Mouse (Mus musculus): ENCODE data around the gene Hnrnpa1.
"Not testable (repeated sequence)": the region's sequence is repeated elsewhere in the genome, so short reads cannot be mapped to it uniquely, and the experiment has no call there.

The Hnrnpa1 gene

DNA sequence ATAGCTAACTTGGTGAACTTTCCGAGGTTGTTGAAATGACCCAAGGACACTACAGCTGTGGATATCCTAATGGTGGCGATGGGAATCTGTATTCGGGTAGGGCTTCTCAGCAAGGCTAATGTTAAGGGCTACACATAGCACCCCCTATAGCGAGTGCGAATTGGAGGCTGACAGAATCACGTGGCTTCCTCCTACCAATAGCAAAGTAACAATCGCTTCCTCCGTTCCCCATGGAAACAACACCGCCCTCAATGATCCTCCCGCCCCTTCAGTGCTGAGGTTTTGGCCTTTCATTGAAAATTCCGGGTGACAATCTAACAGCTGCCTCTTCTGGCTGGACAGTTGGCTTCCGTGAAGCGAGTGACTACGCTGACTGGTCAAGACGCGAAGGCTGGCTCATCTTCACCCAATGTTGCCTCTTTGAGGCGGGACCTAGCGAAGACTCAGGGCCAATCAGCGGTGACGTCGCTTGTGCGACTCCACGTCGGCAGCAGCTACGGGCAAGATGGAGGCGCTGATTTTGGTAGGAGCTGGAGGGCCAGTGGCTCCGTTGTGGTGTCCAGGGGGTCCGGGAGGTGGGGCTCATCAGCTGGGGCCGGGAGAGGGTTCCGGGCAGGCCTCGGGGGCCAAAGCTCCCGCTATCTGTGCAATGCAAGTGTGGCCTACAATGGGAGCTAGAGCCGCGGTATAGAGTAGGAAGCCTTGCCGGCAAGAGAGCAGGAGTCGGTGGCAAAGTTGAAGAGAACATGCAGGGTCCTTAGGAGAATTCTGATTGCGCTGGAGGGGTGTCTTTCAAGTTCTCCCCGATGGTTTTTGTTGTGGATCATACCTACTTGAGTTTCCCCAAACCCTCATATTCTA is 32.4 kb downstream of the Hnrnpa1 start, which contains the start of gene Copz1:
Gene Copz1, plus strand, starts transcription at position 296 of the 861 bp plus-strand sequence.
- peak; percentile 88 to 93 for DNase-seq (ENCODE audit: low spot score in 2 of 2)

DNA sequence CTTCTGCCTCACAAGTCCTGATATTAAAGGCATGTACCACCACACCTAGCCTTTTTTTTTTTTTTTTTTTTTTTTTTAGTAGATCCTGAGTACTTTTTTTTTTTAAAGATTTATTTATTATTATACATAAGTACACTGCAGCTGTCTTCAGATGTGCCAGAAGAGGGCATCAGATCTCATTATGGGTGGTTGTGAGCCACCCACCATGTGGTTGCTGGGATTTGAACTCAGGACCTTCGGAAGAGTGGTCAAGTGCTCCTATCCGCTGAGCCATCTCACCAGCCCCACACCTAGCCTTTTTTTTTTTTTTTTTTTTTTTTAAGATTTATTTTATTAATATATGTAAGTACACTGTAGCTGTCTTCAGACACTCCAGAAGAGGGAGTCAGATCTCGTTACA is 35.7 kb downstream of the Hnrnpa1 start:
- DNase-seq (ENCODE audit: low spot score in 2 of 2): not testable (repeated sequence)

- no peak for DNase-seq (ENCODE audit: low spot score in 2 of 2)
Observed at GRCm38 (mm10) chr15:103277949-103278348, 37.7 kb downstream of the Hnrnpa1 start.

- DNase-seq (ENCODE audit: low spot score in 2 of 2): peak; percentile 68 to 81
Observed at GRCm38 (mm10) chr15:103279750-103280149, 39.5 kb downstream of the Hnrnpa1 start.

DNA sequence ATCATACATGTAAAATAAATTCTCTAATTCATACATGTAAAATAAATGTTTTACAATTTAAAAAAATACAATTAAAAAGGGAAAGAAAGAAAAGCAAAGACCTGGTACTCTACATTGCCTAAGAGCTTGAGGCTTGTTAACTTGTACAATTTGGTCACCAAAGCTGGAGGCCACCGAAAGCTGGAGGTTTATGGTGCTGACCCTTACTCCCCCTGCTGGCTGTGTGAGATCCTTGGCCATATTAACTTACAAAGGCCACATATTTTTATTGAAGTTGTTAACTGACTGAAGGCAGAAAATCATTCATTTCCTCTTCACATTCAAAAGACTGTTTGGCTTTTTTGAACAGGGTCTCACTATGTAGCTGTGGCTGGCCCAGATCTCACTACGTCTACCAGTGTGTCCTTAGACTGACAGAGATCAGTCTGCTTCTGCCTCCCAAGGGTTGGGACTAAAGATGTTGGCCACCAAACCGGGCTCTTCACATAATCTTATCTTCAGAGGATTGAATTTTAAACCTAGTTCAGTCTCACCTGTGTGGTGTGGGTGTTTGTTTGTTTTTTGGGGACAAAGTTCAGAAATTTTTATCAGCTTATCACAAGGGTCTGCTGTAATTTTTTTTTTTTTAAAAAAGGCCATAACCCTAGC is 40.7 kb downstream of the Hnrnpa1 start:
- peak in 1 of 2 experiments; percentile 72 for DNase-seq (ENCODE audit: low spot score in 2 of 2)

GRCm38 (mm10) chr15:103281465-103282205 is 41.4 kb downstream of the Hnrnpa1 start:
- no peak for DNase-seq (ENCODE audit: low spot score in 2 of 2)

- peak in 1 of 2 experiments; percentile 75 for DNase-seq (ENCODE audit: low spot score in 2 of 2)
Observed at GRCm38 (mm10) chr15:103284066-103284465, 43.8 kb downstream of the Hnrnpa1 start.

DNA sequence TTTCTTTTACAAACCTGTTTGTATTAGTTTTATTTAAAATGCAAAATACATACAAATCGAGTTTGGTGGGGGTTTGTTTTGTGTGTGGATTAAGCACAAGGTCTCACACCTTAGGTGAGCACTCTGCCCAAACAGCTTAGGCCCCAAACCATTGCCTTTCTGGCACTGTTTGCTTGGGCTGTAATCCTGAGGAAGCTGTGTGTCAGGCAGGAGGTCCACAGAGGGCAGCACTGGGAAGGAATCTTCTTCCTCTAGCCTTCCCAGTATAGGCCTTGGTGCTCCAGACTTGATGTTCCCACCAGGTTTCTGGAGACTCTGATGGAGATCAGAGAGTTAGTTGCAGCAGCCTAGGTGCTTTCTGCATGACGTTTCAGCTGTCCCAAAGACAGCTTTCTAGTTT is 44.4 kb downstream of the Hnrnpa1 start:
- no peak for DNase-seq (ENCODE audit: low spot score in 2 of 2)

- DNase-seq (ENCODE audit: low spot score in 2 of 2): no peak
Observed at GRCm38 (mm10) chr15:103285778-103286417, 45.7 kb downstream of the Hnrnpa1 start.

DNA sequence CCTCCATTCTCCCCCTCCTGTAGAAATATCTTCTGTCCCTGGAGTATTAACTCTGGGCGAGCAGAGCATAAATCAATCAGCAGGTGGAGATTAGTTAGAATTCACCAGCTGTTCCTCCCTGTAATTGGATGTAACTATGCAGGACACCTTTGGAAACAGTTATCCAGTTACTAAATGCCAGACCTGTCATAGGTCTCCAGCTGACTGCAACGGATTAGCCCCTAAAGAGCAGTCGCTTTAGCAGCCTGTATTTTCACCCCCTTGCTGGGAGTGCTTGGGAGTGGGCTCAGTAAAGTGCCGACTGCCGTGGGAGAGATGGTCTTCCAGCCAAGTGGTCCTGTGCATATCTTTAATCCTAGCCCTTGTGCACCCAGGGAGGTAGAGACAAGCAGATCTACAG is 49.4 kb downstream of the Hnrnpa1 start:
- no peak for DNase-seq (ENCODE audit: low spot score in 2 of 2)

DNA sequence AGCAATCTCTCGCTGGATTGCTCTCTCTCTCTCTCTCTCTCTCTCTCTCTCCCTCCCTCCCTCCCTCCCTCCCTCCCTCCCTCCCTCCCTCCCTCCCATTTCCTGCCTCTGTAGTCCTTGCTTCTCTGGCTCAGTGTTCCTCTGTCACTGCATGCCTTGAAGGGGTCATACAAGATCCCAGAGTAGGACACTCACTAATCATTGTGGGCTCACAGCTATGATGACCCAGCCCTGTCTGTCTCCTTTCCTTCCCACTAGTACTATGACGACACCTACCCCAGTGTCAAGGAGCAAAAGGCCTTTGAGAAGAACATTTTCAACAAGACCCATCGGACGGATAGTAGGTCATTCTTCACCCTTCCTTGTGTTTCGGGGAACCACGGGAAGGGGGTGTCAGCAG is 50.2 kb downstream of the Hnrnpa1 start:
- no peak for DNase-seq (ENCODE audit: low spot score in 2 of 2)

GRCm38 (mm10) chr15:103290843-103291242 is 50.6 kb downstream of the Hnrnpa1 start:
- DNase-seq (ENCODE audit: low spot score in 2 of 2): no peak

- DNase-seq (ENCODE audit: low spot score in 2 of 2): no peak
Observed at GRCm38 (mm10) chr15:103292673-103293345, 52.6 kb downstream of the Hnrnpa1 start.

DNA sequence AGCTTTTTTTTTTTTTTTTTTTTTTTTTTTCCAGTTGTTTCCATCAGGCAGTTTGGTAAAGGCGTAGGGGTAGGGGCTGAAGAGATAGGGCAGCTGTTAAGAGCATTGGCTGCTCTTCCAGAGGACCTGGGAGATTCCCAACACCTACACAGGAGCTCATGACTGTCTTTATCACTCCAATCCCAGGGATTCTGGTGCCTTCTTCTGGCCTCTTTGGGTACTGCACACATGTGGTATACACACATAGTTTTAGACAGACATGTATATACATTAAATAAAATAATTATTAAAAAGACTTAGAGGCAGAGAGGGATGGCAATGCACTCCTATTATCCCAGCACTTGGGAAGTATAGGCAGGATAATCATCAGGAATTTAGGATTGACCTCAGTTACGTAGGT is 53.1 kb downstream of the Hnrnpa1 start:
- no peak for DNase-seq (ENCODE audit: low spot score in 2 of 2)

- no peak for DNase-seq (ENCODE audit: low spot score in 2 of 2)
Observed at GRCm38 (mm10) chr15:103294649-103295048, 54.4 kb downstream of the Hnrnpa1 start.

DNA sequence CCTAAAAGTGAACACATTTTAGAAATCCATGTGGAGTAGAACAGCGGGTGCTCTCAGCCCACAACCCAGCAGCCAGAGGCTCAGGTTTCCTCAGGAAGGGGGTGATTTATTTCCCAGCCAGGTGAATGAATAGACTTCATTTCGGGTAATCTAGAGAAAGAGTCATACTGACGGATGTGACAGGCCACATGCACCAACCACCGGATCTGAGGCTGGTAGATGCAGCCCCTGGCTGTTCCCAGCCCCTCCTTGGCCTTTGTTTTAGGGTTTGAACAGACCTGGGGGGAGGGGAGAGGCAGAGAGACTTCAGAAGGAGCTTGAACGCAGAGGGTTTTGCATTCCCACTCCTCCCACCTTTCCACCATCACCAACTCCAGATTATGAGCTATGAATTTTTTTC is 55.6 kb downstream of the Hnrnpa1 start:
- DNase-seq (ENCODE audit: low spot score in 2 of 2): no peak

All from spleen, postnatal 10 days (tissue).